Mouse (Mus musculus) heart, embryonic 14.5 days (tissue): ENCODE measurements around the gene Cyp2b10. TPM values are rescaled to one million over a fixed set of nuclear protein-coding genes. Genes with fewer than 3 reads are reported as not detected.

Experiments
- ATAC-seq: fragments of 200-750 bp; cut with Nextera tagmentation; 2 replicates; pipeline ENCODE4 v1.8.0; 2017; ENCODE audit warnings: low read depth, moderate TSS enrichment; ENCODE audit not compliant: insufficient number of reproducible peaks, insufficient read depth, low FRiP score
- H3K27ac ChIP-seq, 2 experiments: fragments of 200-500 bp in 1 of 2; fragments of 300-500 bp in 1 of 2; sonication (generic) in 1 of 2; replicated peaks in 1 of 2; 2 replicates each; pipeline ENCODE4 v1.5.1; 2012 to 2014; ENCODE audit warnings: low read depth in 2 of 2, low read length in 2 of 2, control low read depth in 1 of 2, mild to moderate bottlenecking in 1 of 2, mixed read lengths in 1 of 2; ENCODE audit not compliant: control insufficient read depth in 1 of 2, insufficient read depth in 1 of 2
- H3K27me3 ChIP-seq: fragments of 300-500 bp; sonication (generic); 2 replicates; pipeline ENCODE4 v1.6.1; 2014; ENCODE audit warnings: mild to moderate bottlenecking, low read length, control low read depth; ENCODE audit not compliant: control insufficient read depth, insufficient read depth
- H3K36me3 ChIP-seq: fragments of 300-500 bp; sonication (generic); 2 replicates; pipeline ENCODE4 v1.6.1; 2014; ENCODE audit warnings: mild to moderate bottlenecking, control low read depth, low read length, mixed read lengths; ENCODE audit not compliant: control insufficient read depth, insufficient read depth
- H3K4me1 ChIP-seq, 2 experiments: fragments of 200-500 bp in 1 of 2; fragments of 300-500 bp in 1 of 2; sonication (generic) in 1 of 2; 2 replicates each; pipeline ENCODE4 v1.6.1; 2012 to 2014; ENCODE audit warnings: low read length in 2 of 2, control low read depth in 1 of 2, mixed read lengths in 1 of 2; ENCODE audit not compliant: control insufficient read depth in 2 of 2, insufficient read depth in 2 of 2
- H3K4me2 ChIP-seq: fragments of 300-500 bp; sonication (generic); 2 replicates; pipeline ENCODE4 v1.6.1; 2014; ENCODE audit warnings: mild to moderate bottlenecking, low read length
- H3K4me3 ChIP-seq, 2 experiments: fragments of 200-500 bp in 1 of 2; fragments of 300-500 bp in 1 of 2; sonication (generic) in 1 of 2; 2 replicates each; pipeline ENCODE4 v1.5.1; 2012 to 2014; ENCODE audit warnings: low read length in 2 of 2, mild to moderate bottlenecking in 2 of 2, control low read depth in 1 of 2, low read depth in 1 of 2, moderate library complexity in 1 of 2; ENCODE audit not compliant: control insufficient read depth in 1 of 2, insufficient read depth in 1 of 2
- H3K9ac ChIP-seq: fragments of 300-500 bp; sonication (generic); 2 replicates; pipeline ENCODE4 v1.6.1; 2014; ENCODE audit warnings: mild to moderate bottlenecking, low read length
- H3K9me3 ChIP-seq: fragments of 300-500 bp; sonication (generic); 2 replicates; pipeline ENCODE4 v1.6.1; 2016; ENCODE audit warnings: low read length, control low read depth; ENCODE audit not compliant: control insufficient read depth
- WGBS: fragments of 180-500 bp; shearing (Covaris S2); extraction: QIAGEN DNeasy Blood & Tissue Kit; methylation state at CpG from one replicate; pipeline ENCODE4 v1.1.7; 2014; 5-methylcytosine and 5-hydroxymethylcytosine counted together
- polyA plus RNA-seq: library from polyadenylated mRNA; unstranded; fragments of >200 nt; fragmentation: Nextera tagmentation; extraction: Ambion mirVana; gene quantifications from 2 replicates; pipeline ENCODE4 v1.2.1, GENCODE M21; 2014

Cyp2b10 gene
- polyA plus RNA-seq: not detected in 2 replicates

GRCm38 (mm10) chr7:25897411-25897810 lies at the start of gene Cyp2b10:
TSS of gene Cyp2b10 (plus strand) at chr7:25897620.
- Histone ChIP-seq H3K27ac (no peak within 1 kb of the TSS), H3K4me3 (no peak within 1 kb of the TSS), H3K4me2 (no peak within 1 kb of the TSS), H3K9ac (no peak within 1 kb of the TSS), H3K4me1 (no peaks in the 10 kb centered on the region), H3K36me3 (no peaks in the 10 kb centered on the region), H3K9me3 (no peaks in the 10 kb centered on the region), H3K27me3 (no peaks in the 10 kb centered on the region)
- 77% methylated on average over 6 of the region's 6 CpGs for WGBS
- no peak for ATAC-seq

- H3K27me3 ChIP-seq: no peaks in the 10 kb centered on the region
- no peaks in the 10 kb centered on the region for H3K9me3 ChIP-seq
- H3K27ac ChIP-seq: no peak overlapping the region
- H3K4me1 ChIP-seq: no peaks in the 10 kb centered on the region; a peak in 1 of 4 replicates
- H3K4me3 ChIP-seq: peak overlapping the region; percentile 47 to 57
- H3K9ac ChIP-seq: peak overlapping the region; percentile 76
- WGBS: 10% methylated on average over 13 of the region's 13 CpGs
- ATAC-seq: no peak
- peak overlapping the region; percentile 75 for H3K4me2 ChIP-seq
- H3K36me3 ChIP-seq: no peaks in the 10 kb centered on the region
These were observed 49.5 kb upstream of the Cyp2b10 start for GRCm38 (mm10) chr7:25847722-25848443.

GRCm38 (mm10) chr7:25848444-25848812 lies 49.0 kb upstream of the Cyp2b10 start:
- WGBS: 20% methylated on average over 11 of the region's 11 CpGs

GRCm38 (mm10) chr7:25855082-25855481 lies 42.3 kb upstream of the Cyp2b10 start:
- no peak overlapping the region for H3K4me2 ChIP-seq
- 25% methylated on average over 8 of the region's 8 CpGs for WGBS
- no peaks in the 10 kb centered on the region for H3K4me1 ChIP-seq
- H3K9me3 ChIP-seq: no peaks in the 10 kb centered on the region
- no peak overlapping the region for H3K4me3 ChIP-seq
- H3K27me3 ChIP-seq: no peaks in the 10 kb centered on the region
- H3K9ac ChIP-seq: no peak overlapping the region
- H3K27ac ChIP-seq: no peak overlapping the region
- no peaks in the 10 kb centered on the region for H3K36me3 ChIP-seq
- no peak for ATAC-seq

More at GRCm38 (mm10) chr7:25848444-25848812, 49.0 kb upstream of the Cyp2b10 start:
- Histone ChIP-seq H3K9me3 (no peaks in the 10 kb centered on the region), H3K27ac (no peak overlapping the region), H3K4me2 (peak overlapping the region; percentile 75), H3K9ac (peak overlapping the region; percentile 76), H3K27me3 (no peaks in the 10 kb centered on the region), H3K36me3 (no peaks in the 10 kb centered on the region), H3K4me1 (no peaks in the 10 kb centered on the region; a peak in 1 of 4 replicates), H3K4me3 (peak overlapping the region; percentile 47 to 57)
- ATAC-seq: no peak

GRCm38 (mm10) chr7:25859962-25860870 lies 37.2 kb upstream of the Cyp2b10 start:
- peak overlapping the region; percentile 11 to 14; a peak in 2 of 4 replicates for H3K4me3 ChIP-seq
- H3K36me3 ChIP-seq: no peaks in the 10 kb centered on the region
- no peaks in the 10 kb centered on the region for H3K27me3 ChIP-seq
- peak overlapping the region; percentile 52 for H3K4me2 ChIP-seq
- H3K27ac ChIP-seq: no peak overlapping the region
- no peak for ATAC-seq
- no peaks in the 10 kb centered on the region for H3K4me1 ChIP-seq
- H3K9me3 ChIP-seq: no peaks in the 10 kb centered on the region
- no peak overlapping the region for H3K9ac ChIP-seq
- WGBS: 11% methylated on average over 9 of the region's 9 CpGs

- Histone ChIP-seq H3K9ac (no peak overlapping the region), H3K4me1 (no peaks in the 10 kb centered on the region), H3K4me2 (no peak overlapping the region), H3K9me3 (no peaks in the 10 kb centered on the region), H3K27ac (no peak overlapping the region), H3K4me3 (no peak overlapping the region), H3K27me3 (no peaks in the 10 kb centered on the region), H3K36me3 (no peaks in the 10 kb centered on the region)
- WGBS: 53% methylated on average over 2 of the region's 2 CpGs
- ATAC-seq: no peak
These were observed 35.1 kb upstream of the Cyp2b10 start for GRCm38 (mm10) chr7:25862365-25862764.

- 72% methylated on average over 3 of the region's 3 CpGs for WGBS
These were observed 33.7 kb upstream of the Cyp2b10 start for GRCm38 (mm10) chr7:25863756-25864155.

More at GRCm38 (mm10) chr7:25863756-25864155, 33.7 kb upstream of the Cyp2b10 start:
- Histone ChIP-seq H3K36me3 (no peaks in the 10 kb centered on the region), H3K9ac (no peak overlapping the region), H3K9me3 (no peaks in the 10 kb centered on the region), H3K27ac (no peak overlapping the region), H3K4me2 (no peak overlapping the region), H3K4me3 (no peak overlapping the region), H3K4me1 (no peaks in the 10 kb centered on the region), H3K27me3 (no peaks in the 10 kb centered on the region)
- no peak for ATAC-seq
